Mouse (Mus musculus): Measurements from ENCODE around the gene Snapc3. TPM values are rescaled to one million over a fixed set of nuclear protein-coding genes. Genes with fewer than 3 reads are reported as not detected.
"Not testable (repeated sequence)": the region's sequence is repeated elsewhere in the genome, so short reads cannot be mapped to it uniquely, and the experiment has no call there.

The Snapc3 gene
- polyA plus RNA-seq, 1 experiment from 2014 or later, result 17.7 TPM

- peaks cover 12% of the 10 kb centered on the region for H3K27me3 ChIP-seq (replicated peaks)
- no peak overlapping the region for H3K4me2 ChIP-seq
- 60% methylated on average over 8 of the region's 8 CpGs for WGBS (ENCODE audit: insufficient replicate concordance)
- H3K9ac ChIP-seq, result no peak overlapping the region
- no peaks in the 10 kb centered on the region for H3K4me1 ChIP-seq
- no peaks in the 10 kb centered on the region for H3K9me3 ChIP-seq (replicated peaks)
- H3K36me3 ChIP-seq, result no peaks in the 10 kb centered on the region
- H3K27ac ChIP-seq, result no peak overlapping the region
- H3K4me3 ChIP-seq, result no peak overlapping the region
- ATAC-seq, result no peak
Observed at GRCm38 (mm10) chr4:83511083-83511482, 93.6 kb downstream of the Snapc3 start.

DNA sequence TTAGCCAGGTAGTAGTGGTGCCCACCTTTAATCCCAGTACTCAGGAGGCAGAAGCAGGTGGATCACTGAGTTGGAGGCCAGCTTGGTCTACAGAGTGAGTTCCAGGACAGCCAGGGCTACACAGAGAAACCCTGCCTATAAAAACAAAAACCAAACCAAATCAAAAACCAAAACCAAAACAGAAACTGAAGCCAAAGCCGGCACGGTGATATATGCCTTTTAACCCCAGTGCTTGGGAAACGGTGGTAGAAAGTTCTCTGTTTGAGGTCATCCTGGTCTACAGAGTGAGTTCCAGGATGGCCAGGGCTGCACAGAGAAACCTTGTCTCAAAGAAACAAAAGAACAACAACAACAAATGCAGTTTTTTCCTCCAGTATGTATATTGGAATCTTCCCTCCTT, 94.7 kb downstream of the Snapc3 start:
- ATAC-seq, result no peak
- H3K4me3 ChIP-seq, result no peak overlapping the region
- no peaks in the 10 kb centered on the region for H3K36me3 ChIP-seq
- no peaks in the 10 kb centered on the region for H3K9me3 ChIP-seq (replicated peaks)
- H3K9ac ChIP-seq, result no peak overlapping the region
- H3K4me2 ChIP-seq, result no peak overlapping the region
- no peak overlapping the region for H3K27ac ChIP-seq
- no peaks in the 10 kb centered on the region for H3K4me1 ChIP-seq
- peaks cover 12% of the 10 kb centered on the region for H3K27me3 ChIP-seq (replicated peaks)
- 75% methylated on average over 3 of the region's 3 CpGs for WGBS (ENCODE audit: insufficient replicate concordance)

DNA sequence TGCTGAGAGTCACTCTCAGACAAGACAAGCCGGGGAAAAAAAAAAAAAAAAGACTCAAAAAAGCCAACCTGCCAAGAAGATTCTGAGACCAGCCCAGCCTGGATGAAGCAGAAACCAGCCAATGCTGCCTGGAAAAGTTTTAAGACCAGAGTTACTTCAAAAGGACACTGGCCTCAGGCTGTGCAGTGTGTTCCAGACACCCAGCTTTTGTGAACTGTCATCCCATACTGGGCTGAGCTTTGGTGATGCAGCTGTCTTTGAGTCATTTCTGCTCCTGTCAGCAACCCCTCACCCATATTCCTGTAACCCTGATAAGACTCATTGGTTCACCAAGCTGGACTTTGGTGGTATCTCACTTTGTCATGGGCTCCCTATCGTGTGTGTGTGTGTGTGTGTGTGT, 95.1 kb downstream of the Snapc3 start:
- Histone ChIP-seq H3K27me3 (replicated peaks) (peaks cover 12% of the 10 kb centered on the region), H3K36me3 (no peaks in the 10 kb centered on the region), H3K4me1 (no peaks in the 10 kb centered on the region), H3K4me2 (no peak overlapping the region), H3K9me3 (replicated peaks) (no peaks in the 10 kb centered on the region), H3K4me3 (no peak overlapping the region), H3K9ac (no peak overlapping the region), H3K27ac (no peak overlapping the region)
- WGBS (ENCODE audit: insufficient replicate concordance), result 28% methylated on average over 2 of the region's 2 CpGs
- ATAC-seq, result no peak

DNA sequence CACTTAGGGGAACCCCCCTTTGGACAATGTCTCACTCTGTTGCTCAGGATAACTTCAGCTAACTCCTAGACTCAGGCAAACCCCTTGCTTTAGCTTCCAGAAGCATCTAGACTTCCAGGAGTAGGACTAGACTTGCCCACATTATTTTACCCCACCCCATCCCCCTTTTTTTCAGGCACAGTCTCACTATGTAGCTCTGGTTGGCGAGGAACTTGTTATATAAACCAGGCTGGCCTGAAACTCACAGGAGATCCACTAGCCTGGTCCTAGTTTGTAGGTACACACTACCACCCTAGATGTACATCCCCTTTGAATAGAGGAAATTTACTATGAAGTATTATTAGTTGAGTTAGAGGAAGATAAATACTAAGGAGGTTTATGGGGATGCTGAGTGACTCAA, 96.7 kb downstream of the Snapc3 start:
- Histone ChIP-seq H3K4me3 (no peak overlapping the region), H3K4me2 (no peak overlapping the region), H3K4me1 (no peaks in the 10 kb centered on the region), H3K9ac (no peak overlapping the region), H3K27me3 (replicated peaks) (peaks cover 12% of the 10 kb centered on the region), H3K9me3 (replicated peaks) (no peaks in the 10 kb centered on the region), H3K36me3 (no peaks in the 10 kb centered on the region), H3K27ac (no peak overlapping the region)
- 61% methylated on average over 1 of the region's 1 CpGs for WGBS (ENCODE audit: insufficient replicate concordance)
- no peak for ATAC-seq

GRCm38 (mm10) chr4:83514976-83515669, 97.6 kb downstream of the Snapc3 start:
- Histone ChIP-seq H3K36me3 (no peaks in the 10 kb centered on the region), H3K27ac (no peak overlapping the region), H3K27me3 (replicated peaks) (peaks cover 10% of the 10 kb centered on the region), H3K4me3 (no peak overlapping the region), H3K9ac (no peak overlapping the region), H3K4me2 (no peak overlapping the region), H3K9me3 (replicated peaks) (no peaks in the 10 kb centered on the region), H3K4me1 (no peaks in the 10 kb centered on the region)
- no peak for ATAC-seq
- WGBS (ENCODE audit: insufficient replicate concordance), result 73% methylated on average over 10 of the region's 10 CpGs

DNA sequence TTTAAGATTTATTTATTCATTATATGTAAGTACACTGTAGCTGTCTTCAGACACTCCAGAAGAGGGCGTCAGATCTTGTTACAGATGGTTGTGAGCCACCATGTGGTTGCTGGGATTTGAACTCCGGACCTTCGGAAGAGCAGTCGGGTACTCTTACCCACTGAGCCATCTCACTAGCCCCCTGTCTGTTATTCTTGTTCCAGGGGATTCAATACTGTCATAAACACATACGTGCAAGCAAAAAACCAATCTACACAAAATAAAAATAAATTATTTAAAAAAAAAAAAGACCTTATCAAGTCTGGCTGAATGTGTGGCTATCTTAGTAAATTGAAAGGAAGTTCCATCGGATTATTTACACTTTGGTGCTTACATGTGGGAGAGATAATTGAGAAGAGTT, 98.6 kb downstream of the Snapc3 start:
- whole genome bisulfite sequencing (ENCODE audit: insufficient replicate concordance), result 85% methylated on average over 5 of the region's 6 CpGs
- not testable (repeated sequence) for H3K27me3 ChIP-seq (replicated peaks); H3K9ac ChIP-seq; H3K27ac ChIP-seq; H3K4me1 ChIP-seq; H3K4me2 ChIP-seq; H3K36me3 ChIP-seq; ATAC-seq; H3K4me3 ChIP-seq; H3K9me3 ChIP-seq (replicated peaks)

Other genes starting within 250 kb of the Snapc3 start
- gene Ttc39b, start 93.5 kb upstream of the Snapc3 start, polyA plus RNA-seq (2016; fragmentation: Nextera tagmentation; extraction: Ambion mirVana), result 4.2 and 4.3 TPM in 2 replicates
- gene Psip1, start 68.7 kb downstream of the Snapc3 start, polyA plus RNA-seq (2016; fragmentation: Nextera tagmentation; extraction: Ambion mirVana), result 92.0 and 100.0 TPM in 2 replicates
- gene Ccdc171, start 107.8 kb downstream of the Snapc3 start, polyA plus RNA-seq (2016; fragmentation: Nextera tagmentation; extraction: Ambion mirVana), result 2.4 and 2.6 TPM in 2 replicates

All from liver, embryonic 12.5 days (tissue).